Mouse (Mus musculus) E14TG2a.4 (cell line): Measurements from ENCODE around the gene Gm17304.

ENCODE experiments used
- CTCF ChIP-seq: conservative IDR thresholded peaks from 2 replicates; pipeline ENCODE4 v1.5.1; 2014; ENCODE audit warnings: low read length
- NANOG ChIP-seq: IDR thresholded peaks from 2 replicates; pipeline ENCODE4 v1.6.1; 2014; ENCODE audit warnings: borderline replicate concordance, low read length, mixed read lengths
- POU5F1 ChIP-seq: IDR thresholded peaks from 2 replicates; pipeline ENCODE4 v1.6.1; 2014; ENCODE audit warnings: low read length, borderline replicate concordance

DNA sequence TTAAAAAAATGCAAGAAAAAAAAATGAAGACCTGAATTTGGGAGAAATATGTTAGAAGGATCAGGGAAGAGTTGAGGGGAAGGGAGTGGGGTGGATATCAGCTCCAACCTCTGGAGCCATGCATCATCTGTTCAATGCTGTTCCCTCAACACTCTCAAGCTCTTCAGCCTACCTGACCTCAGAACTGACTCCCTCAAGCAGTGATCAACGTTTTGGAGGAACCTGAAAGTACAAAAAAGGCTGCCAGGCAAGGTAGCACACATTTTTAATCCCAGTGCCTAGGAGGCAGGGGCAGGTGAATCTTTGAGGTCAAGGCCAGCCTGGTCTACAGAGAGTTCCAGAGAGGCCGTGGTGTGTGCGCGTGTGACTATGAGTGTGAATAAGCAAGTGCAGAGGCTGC lies at the start of gene Gm17304:
- no peak for TF ChIP-seq CTCF
- TF ChIP-seq NANOG: no peak
- TF ChIP-seq POU5F1: no peak
